Mouse (Mus musculus): Measurements from ENCODE around the gene Slc25a45.

DNA sequence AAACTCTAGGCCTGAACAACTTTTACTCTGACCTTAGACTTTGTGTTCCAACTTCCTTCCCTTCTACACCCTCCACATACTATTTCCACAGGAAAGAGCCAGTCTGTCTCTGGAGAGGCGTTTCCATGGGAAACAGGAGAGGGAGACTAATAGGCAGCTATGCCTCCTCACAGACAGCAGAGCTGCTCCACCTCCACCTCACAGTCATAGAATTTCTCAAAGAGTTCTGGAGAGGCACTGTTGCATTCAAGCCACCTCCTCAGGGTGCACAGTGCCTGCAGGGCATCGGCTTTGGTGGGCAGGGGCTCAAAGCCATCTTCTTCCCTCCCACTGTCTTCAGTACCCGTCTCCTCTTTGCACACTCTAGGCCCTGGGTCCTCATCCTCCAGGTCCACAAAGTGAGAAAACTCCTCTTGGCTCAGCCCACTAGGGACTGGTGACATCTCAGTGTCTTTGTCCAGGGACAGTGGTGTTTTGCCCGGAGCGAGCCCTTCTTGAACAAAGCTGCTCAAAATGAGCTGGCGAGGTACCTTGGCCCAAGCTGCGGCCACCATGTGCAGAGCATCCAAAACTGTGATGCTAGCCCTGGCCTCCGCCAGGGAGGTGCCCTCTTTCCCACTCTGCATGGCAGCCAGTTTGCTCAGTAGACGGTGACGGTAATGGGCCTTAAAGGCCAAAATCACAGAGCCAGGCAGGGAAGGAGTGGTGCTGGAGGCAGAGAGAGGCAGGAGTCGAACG, 14.1 kb downstream of the Slc25a45 start:
- TF ChIP-seq CTCF (conservative IDR thresholded peaks at IDR 0.05; ENCODE audit: low read length) (no peak), POU5F1 (IDR thresholded peaks at IDR 0.05; ENCODE audit: borderline replicate concordance, low read length) (no peak), NANOG (IDR thresholded peaks at IDR 0.05; ENCODE audit: borderline replicate concordance, low read length) (no peak)
